Mouse (Mus musculus) ovary, postnatal 10 days (tissue): ENCODE measurements around the gene Ergic3.

Experiments used
- DNase-seq: peaks from one replicate; pipeline ENCODE4 v3.0.0; 2022; ENCODE audit warnings: low spot score

Ergic3 gene

GRCm38 (mm10) chr2:156066126-156066525 lies 58.3 kb downstream of the Ergic3 start:
- no peak for DNase-seq
